Mouse (Mus musculus) C2C12 (cell line): ENCODE measurements around the gene Lin52.

Experiments
- CTCF ChIP-seq: IDR thresholded peaks from one replicate; pipeline ENCODE4 v1.5.1; 2011; ENCODE audit not compliant: control insufficient read depth, insufficient read depth, insufficient read length
- FOSL1 ChIP-seq: IDR thresholded peaks from one replicate; pipeline ENCODE4 v1.8.0; 2011; ENCODE audit warnings: mild to moderate bottlenecking, low read length; ENCODE audit not compliant: poor library complexity, insufficient read depth, severe bottlenecking
- MAX ChIP-seq: IDR thresholded peaks from one replicate; pipeline ENCODE4 v1.6.1; 2011; ENCODE audit warnings: mild to moderate bottlenecking, control low read depth
- MYOD1 ChIP-seq: IDR thresholded peaks from one replicate; pipeline ENCODE4 v1.6.1; 2011; ENCODE audit warnings: low read depth; ENCODE audit not compliant: control insufficient read depth, insufficient read length
- MYOG ChIP-seq: IDR thresholded peaks from one replicate; pipeline ENCODE4 v1.6.1; 2011; ENCODE audit not compliant: control insufficient read depth, insufficient read length; ENCODE audit errors: extremely low read depth
- USF1 ChIP-seq: IDR thresholded peaks from one replicate; pipeline ENCODE4 v1.6.1; 2011; ENCODE audit warnings: low read depth, mild to moderate bottlenecking, control low read depth, moderate library complexity

GRCm38 (mm10) chr12:84478937-84479336 is 27.7 kb downstream of the Lin52 start:
- TF ChIP-seq MYOG (no peak), MYOD1 (no peak), FOSL1 (no peak), MAX (no peak), CTCF (no peak), USF1 (no peak)
